Mouse (Mus musculus) gastrocnemius, postnatal 14 days (tissue): ENCODE measurements around the gene Bub1b. TPM values are rescaled to one million over a fixed set of nuclear protein-coding genes. Genes with fewer than 3 reads are reported as not detected.

Experiments
- DNase-seq: peaks from one replicate; pipeline ENCODE4 v3.0.0; 2021; ENCODE audit warnings: mixed read lengths
- intact Hi-C: fragments of 180-260 bp; cut with DNase I; formaldehyde crosslinking; loops from one replicate; pipeline ENCODE4 v1.15.1; 2025; ENCODE audit warnings: low total_unique reads
- total RNA-seq, 2 experiments: library from RNA; stranded (reverse); gene quantifications; 2 replicates each; pipeline ENCODE4 v1.2.3; 2021

Gene Bub1b
- total RNA-seq, 2 experiments from 2014 or later = 5.7 to 5.8 TPM

DNA sequence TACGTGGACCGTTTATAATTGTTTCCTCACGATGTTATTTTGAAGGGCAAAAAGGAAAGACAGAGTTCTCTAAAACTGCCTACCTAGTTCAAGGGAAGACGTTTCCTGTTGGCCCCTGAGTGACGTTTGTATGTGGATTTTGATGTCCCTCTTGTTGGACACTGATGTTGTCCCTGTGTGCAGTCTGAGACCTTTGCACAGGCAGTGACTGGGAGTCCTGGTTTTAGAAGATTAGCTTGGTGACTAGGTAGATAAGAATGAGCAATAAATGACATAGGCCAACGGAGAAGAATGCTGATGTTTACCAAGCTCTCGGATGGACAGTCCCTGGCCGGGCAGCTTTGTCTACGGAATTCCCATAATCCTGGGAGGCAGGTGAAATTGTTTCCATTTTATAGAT is 63.9 kb downstream of the Bub1b start:
- intact Hi-C loops = no loop called here
- no peak for DNase-seq

DNA sequence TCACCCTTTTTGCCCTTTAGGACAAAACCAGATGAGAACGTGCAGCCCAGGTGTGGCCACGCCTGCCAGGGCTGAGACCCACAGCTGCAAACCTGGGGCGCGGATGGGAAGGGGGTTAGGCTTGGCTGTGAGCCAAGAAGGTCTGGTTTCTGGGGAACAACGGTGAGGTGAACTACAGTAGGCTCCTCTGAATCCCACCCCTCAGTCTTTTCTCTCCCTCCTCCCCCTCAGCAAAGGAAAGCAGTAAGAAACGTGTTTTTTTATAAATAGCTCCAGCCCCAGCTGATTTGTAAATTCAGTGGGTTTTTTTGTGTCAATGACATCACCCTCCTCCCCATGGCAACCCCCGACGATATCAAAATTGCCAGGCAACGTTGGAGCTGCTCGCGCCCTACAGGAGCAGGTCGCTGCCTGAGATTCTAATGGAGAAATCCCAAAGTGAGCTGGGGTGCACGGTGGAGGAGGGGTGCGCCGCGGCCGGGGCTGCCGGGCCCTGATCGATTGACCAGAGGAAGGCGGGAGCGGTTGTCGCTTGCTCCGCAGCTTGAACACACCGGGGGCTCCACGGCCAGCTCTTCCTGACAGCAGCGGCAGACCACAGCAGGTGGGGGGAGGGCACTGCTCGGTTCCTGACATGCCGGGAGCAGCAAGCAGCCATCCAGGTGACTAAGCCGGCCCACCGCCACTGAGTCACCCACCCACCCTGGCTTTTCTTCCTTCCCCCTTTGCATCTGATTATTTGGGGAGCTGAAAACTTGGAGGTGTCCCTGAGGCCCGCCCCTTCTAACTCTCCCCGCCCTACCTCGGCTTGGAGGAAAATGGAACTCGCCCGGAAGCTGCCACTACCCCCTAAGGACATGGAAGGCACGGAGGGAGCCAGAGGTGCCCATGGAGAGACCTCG is 65.1 kb downstream of the Bub1b start, which contains the start of gene Pak6:
Pak6 (plus strand) TSS at position 402 of the 902 bp plus-strand sequence.
- no peak for DNase-seq
- intact Hi-C loops = no loop called here

DNA sequence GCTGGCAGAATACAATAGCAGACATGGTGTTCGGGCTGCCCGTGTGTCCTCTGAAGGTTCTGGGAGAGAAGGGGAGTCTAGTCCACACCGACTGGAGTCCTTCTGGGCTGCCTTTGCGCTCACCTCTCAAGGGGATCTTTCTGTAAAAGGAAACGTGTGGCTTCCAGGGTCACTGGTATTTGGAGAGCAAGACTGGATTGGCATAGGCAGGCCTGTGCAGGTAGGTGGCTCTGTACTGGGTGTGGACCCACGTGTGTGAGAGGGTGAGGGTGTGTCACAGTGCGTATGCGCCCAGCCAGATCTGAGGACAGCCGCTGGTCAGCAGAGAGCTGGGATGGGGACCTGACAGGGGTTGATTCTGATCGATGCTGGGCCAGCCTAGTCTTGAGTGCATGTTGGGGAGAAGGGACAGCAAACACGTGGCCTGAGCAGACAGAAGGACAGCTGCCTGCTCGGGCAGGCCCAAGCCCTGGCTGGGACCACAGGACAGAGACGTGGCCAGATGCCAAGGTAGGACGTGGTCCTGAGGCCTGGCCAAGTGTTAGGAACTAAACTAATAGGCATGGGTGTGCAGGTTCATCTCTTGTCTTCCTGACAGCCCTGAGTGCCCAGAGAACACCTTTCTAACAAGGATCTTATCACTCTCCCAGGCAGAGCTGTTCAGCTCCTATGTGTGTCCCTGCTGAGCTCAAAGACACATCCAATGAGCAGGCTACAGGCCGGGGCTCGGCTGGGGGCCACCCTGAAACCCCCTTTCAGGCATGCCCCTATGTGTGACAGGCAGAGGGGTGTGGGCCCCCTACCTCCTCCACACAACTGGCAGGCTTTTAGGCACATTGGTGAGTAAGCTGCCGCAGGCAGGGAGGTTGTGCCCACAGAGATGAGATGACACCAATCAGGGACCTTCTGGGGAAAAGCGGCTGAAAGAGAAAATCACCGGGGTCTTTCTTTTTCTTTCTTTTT is 66.1 kb downstream of the Bub1b start:
- peak; percentile 34 for DNase-seq
- intact Hi-C loops = no loop called here

DNA sequence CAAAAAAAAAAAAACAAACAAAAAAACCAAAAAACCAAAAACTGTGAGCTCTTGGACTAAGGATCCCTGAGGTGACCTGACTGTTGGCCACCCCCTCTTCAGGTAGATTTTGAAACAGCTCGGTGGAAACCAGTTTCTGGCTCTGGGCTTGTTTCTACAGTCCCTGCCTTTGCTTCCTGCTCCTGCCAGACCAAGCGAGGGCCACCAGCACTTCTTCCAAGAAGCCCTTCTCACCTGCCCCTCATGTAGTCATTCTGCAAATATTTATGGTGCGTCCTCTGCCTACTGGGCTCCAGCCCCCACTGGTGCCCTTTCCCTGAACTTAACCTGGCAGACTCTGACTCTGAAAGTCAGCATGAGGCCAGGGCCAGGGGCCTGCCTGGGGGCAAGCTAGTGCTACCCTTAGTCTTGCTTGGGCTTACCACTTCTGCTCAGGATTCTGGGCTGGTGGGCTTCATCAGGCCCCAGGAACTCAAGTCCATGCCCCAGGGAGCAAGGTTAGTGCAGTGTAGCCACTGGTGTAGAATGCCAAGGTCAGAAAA is 67.0 kb downstream of the Bub1b start:
- intact Hi-C loops = no loop called here
- DNase-seq = no peak

DNA sequence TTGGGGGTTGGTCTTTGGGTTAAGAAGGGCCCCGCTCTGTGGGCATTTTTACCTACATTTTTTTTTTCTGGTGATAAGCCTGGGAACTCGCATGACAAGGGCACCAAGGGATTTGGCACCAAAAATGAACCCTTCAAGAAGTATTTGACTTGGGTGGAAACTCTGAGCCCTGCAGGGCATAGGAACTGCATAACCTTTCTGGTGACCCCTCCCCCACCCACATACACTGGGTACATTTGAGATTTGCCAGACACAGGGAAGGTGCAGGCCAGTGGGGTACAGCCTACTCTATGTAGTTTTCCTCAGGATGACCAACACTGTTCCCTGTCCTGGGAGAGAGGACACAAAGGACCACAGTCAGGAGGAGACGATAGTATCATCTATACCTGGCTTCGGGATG is 67.6 kb downstream of the Bub1b start:
- intact Hi-C loops = no loop called here
- no peak for DNase-seq

DNA sequence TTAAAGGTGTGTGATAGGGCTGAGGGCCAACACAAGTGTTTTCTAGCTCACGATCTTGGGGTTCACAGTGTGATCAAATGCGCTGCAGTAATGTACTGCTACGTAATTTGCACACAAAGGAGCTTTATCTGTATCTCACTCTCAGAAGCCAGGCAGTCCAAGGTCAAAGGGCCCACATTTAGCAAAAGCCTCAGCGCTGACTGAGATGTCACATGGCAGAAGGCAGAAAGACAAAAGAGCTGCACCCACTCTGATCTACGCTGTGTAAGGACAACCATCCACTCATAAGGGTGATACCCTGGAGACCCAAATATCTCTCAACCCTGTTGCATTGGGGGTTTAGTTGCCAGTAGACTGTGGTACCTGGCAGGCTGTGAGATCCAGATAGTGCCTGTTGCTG is 69.2 kb downstream of the Bub1b start:
- intact Hi-C loops = no loop called here
- no peak for DNase-seq

DNA sequence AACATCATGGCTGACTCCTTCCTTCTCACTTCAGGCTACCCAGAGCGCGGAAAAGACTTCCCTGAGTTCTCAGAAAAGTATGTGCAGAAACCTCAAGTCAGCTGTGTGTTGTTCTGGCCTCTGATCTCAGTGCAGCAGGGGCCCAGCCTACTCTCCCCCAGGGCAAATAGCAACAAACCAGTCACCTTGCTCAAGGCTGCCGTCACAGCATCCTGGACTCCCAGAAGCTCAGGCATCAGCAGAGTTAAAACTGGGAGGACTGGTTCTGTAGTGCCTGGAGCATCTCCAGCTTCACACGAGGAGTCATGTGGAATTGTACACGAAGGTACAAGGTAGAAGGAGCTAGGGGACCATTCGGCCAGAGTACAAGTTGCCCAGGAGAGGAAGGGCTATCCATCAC is 71.2 kb downstream of the Bub1b start:
- no peak for DNase-seq
- intact Hi-C loops = no loop called here

DNA sequence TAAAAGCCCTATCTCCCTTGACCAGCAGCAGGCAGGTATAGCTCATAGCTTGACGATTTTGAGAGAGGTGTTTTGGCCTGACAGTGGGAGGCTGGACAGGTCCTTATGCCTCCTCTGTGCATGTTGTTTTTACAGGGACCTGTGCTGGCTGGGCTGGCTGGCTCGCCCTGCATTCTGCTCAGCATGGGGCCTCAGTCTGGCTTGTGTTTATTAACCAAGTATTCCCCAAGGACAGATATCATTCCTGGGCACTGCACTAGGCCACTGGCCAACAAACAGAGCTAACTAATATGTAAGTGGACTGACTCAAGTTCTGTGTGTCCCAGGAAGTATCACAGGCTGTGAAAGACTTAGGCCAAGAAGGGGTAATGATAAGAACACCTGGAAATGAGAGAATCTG is 71.8 kb downstream of the Bub1b start:
- intact Hi-C loops = no loop called here
- no peak for DNase-seq

DNA sequence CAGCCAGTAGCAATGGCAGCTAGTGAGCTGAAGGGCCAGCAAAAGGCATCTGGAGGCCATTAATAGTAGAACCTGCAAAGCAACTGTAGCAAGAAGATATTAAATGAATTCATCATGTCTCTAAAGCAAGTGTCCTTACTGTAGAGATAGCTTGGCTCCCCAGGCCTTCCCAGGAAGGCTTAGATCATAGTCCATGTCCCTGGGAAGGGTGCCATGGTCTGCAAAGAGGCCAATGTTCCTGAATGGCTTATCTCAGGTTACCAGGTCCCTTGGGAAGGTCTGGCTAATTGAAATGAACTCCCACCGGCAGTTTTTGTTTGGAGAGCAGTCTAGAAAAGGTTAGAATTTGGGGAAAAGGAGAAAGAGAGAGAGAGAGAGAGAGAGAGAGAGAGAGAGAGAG is 73.7 kb downstream of the Bub1b start:
- intact Hi-C loops = no loop called here
- no peak for DNase-seq

DNA sequence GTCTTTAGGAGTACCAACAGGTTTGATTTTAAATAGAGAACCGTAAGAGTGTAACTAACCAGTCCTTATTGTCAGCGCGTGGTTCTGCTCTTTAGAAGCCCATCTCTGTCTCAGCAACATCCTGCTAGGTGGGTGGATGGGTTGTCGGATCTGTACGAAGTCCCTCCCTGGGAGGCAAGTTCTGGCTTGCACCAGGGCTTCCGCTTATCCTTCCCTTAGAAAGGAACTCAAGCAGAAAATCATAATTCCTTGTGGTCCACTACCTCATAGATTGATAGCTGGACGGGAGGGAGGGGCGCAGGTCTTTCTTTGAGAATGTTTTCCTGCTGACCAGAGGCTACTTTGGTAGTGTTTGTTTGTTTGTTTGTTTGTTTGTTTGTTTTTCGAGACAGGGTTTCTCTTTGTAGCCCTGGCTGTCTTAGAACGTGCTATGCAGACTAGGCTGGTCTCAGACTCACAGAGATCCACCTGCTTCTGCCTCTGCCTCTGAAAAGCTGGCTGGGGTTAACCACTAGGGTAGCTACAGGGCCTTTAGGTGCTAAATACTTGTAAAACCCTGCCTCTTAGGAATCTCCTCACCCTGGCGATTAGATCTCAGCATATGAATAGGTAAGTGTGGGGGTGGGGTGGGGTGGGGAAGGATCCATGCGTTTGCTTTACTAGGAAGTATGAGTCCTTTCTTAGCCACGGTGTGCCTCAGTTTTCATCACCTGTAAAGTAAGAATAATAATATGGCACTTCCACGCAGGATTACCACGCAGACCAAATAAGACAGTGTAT is 75.9 kb downstream of the Bub1b start:
- intact Hi-C loops = no loop called here
- DNase-seq = no peak

DNA sequence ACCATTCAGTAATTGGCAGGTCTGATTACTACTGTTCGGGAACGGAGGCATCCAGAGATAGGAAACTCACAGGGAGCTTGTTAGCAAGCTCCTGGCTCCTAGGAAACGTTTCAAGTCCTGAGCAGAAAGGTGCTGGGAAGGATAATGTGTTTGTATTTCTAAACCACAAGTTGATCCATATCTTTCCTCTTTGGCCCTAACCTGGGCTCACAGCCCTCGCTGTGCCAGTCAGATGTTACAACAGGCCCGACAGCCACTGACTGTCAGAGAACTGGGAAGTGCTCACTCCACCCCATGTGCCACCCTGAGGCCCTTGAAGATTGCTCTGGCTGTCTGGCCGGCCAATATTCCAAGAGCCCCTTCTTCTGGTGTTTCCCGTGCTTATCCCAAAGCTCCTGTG is 76.5 kb downstream of the Bub1b start:
- intact Hi-C loops = no loop called here
- no peak for DNase-seq

DNA sequence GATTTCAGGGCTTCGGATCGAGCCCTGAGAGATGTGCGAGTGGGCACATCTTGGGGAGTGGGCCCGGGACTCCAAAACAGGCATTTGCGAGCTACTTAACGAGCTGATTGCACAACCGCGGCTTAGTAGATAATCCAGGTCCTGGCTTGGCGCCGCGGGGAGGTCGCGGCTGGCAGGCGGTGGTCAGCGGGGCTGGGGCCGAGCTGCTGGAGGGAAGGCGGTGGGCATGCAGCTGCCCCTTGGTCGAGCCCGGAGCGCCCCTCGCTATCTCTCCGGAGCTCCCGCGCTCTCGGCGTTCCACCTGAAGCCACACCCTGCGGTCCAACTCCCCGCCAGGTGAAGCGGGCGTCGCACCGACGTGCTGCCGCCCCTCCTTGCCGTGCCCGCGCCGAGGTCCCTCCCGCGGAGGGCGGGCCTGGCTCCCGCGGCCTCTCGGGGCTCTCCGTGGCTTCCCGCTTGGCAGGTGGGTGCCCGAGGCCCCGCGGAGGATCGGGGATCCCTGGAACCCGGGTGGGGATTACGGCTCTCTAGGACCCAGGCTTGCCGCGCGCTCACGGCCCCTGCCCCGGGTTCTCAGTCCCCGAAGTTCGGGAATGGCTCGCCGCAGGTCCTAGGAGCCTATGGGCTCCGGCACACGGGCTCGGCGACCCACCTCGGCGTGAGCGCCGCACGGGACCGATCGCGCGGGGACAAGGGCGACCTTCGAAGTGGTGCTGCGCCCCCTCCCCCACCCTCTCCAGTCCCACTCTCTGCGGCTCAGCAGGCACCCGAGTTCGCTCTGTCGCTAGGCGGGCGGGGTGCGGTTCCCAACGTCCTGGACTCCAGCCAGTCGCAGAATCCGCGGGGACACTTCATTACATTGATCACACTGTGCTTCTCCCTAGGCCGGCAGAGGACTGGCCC is 79.1 kb downstream of the Bub1b start:
- intact Hi-C loops = no loop called here
- DNase-seq = peak; percentile 20

DNA sequence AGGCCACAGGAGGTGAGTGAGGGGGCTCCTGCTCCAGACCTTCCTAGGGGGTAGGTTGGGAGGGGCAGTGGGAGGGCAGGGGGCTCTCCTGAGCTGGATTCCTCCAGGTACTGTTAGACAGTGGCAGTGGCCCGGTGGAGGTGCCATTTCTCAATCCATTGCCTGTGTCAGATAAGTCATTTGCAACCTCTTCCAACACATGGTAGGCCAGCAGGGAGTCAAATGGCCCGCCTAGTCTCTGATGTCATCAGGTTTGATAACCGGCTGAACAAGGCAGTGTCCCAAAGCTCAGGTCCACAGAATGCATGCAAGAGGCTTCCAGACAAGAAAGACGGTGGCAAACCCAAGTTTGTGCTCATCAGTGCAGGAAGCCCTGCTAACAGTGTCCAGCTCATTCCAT is 79.8 kb downstream of the Bub1b start:
- intact Hi-C loops = no loop called here
- DNase-seq = no peak

DNA sequence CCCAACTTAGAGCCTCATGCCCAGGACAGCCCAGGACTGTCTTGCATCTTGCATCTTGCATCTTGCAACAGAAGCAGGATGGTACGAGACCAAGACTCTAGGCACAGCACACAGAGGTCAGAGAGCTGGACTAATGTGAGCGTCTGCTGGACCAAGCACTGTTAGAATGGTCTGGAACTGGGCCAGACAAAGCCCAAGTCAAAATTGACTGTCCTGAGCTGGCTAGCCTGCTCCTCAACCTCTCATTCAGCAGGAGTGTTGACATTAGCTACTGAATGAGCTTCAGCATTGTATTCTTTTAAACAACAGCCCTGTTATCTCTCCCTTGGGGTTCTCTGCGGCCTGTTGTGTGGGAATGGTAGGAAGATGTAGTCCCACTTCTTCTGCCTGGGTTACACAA is 81.6 kb downstream of the Bub1b start:
- DNase-seq = no peak
- intact Hi-C loops = no loop called here

DNA sequence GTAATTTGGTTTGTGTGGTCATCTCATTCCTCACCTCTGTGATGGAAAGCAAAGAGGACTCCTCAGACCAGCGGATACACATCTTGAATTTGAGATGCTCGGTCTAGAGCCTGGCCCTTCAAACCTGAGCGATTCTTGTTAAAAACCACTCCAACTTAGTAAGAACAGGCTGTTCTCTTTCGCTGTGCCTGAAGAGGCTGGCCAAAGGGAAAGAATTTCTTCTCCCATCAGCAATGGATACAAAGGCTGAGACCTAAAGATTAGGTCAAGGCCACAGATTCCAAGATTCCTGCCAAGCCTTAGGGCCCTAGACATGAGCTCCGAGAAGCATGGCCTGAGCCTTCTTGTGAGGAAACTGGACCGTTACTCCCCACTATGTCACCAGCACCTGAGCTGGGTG is 82.9 kb downstream of the Bub1b start:
- no peak for DNase-seq
- intact Hi-C loops = no loop called here

DNA sequence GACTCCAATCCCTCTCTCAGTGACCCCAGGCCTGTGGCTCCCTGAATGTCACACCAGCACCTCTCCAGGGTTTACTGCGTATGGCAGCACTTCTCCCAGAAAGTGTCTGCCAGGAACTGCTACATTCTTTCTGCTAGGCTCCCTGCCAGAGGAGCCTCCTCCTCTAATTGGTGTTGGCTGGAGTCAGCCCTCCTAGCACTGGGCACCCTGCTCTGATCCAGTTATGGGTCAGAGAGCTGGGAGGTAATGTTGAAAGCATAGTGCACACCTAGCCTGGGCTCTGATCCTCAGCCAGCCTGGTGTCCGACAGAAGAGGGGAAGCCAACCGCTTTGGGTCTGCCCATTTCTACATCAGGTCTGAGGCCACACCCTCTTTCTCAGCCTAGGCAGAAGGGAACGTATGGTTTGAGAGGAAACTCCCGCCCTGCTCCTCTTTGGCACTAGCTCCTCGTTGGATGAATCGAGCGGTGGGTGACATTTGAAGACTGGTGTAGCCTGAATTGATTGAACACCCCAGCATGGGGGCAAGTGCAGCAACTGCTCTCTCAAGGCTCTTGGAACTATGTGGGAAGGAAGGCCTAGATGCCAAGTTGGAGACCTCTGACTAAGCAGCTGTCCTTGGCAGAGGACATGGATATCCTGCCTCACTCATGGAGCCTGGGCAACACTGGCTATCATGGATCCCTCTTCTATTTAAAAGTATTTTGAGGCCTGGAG is 84.7 kb downstream of the Bub1b start:
- intact Hi-C loops = no loop called here
- DNase-seq = no peak

DNA sequence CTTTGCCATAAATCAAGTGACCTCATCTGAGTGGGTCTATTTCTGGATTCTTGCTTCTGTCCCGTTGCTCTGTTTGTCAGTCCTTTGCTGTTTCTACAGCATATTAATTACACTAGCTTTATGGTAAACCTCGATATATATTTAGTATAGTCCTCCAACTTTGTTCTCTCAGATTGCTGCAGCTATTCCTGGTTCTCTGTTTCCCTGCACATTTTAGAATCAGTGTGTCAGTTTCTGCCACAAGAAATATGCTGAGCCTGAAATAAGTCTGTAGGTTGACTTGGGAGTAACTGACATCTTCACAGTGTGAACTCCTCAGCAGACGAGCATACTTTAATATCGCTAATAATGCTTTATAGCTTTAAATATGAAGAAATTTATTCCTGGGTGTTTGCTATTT is 87.1 kb downstream of the Bub1b start:
- intact Hi-C loops = no loop called here
- DNase-seq = no peak

DNA sequence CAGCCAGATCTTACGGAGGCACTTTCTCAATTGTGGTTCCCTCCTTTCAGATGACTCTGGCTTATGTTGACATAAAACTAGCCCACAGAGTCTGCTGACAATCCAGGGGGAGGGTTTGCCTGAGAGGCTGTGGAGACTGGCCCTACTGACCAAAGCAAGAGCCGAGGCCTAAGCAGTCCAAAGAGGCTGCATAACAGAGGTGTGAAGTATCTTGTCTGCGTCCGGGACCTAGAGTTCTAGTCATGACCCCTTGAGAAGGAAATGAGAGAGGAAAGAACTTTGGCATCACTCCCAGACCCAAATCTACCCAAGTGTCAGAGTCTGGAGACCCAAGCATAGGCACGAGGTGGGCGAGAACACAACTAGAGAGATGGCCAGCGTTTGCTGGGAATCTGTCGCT is 88.7 kb downstream of the Bub1b start:
- DNase-seq = no peak
- intact Hi-C loops = no loop called here
